Mouse (Mus musculus) limb, embryonic 11.5 days (tissue): ENCODE data around the gene Rab5c. TPM values are rescaled to one million over a fixed set of nuclear protein-coding genes. Genes with fewer than 3 reads are reported as not detected.
A peak's percentile ranks its signal among the peaks of the same experiment; 100 is the strongest.

ENCODE experiments used
- ATAC-seq: fragments of 200-750 bp; cut with Nextera tagmentation; 2 replicates; pipeline ENCODE4 v1.8.0; 2017; ENCODE audit warnings: low read depth; ENCODE audit not compliant: insufficient number of reproducible peaks, low FRiP score, low TSS enrichment
- DNase-seq: peaks from one replicate; pipeline ENCODE4 v3.0.0-alpha.2; 2015; ENCODE audit warnings: low spot score
- H3K27ac ChIP-seq: fragments of 300-500 bp; sonication (generic); replicated peaks from 2 replicates; pipeline ENCODE4 v1.5.1; 2014; ENCODE audit warnings: low read depth, mild to moderate bottlenecking, low read length
- H3K27me3 ChIP-seq: fragments of 300-500 bp; sonication (generic); 2 replicates; pipeline ENCODE4 v1.6.1; 2014; ENCODE audit warnings: mild to moderate bottlenecking, low read length, mixed read lengths; ENCODE audit not compliant: control insufficient read depth, insufficient read depth
- H3K36me3 ChIP-seq: fragments of 300-500 bp; sonication (generic); 2 replicates; pipeline ENCODE4 v1.6.1; 2014; ENCODE audit warnings: mild to moderate bottlenecking, low read length, moderate library complexity, mixed read lengths; ENCODE audit not compliant: control insufficient read depth, insufficient read depth
- H3K4me1 ChIP-seq: fragments of 300-500 bp; sonication (generic); 2 replicates; pipeline ENCODE4 v1.6.1; 2014; ENCODE audit warnings: low read length, mixed read lengths; ENCODE audit not compliant: control insufficient read depth, insufficient read depth
- H3K4me2 ChIP-seq: fragments of 300-500 bp; sonication (generic); 2 replicates; pipeline ENCODE4 v1.6.1; 2014; ENCODE audit warnings: low read depth, mild to moderate bottlenecking, moderate library complexity; ENCODE audit not compliant: severe bottlenecking
- H3K4me3 ChIP-seq: fragments of 300-500 bp; sonication (generic); 2 replicates; pipeline ENCODE4 v1.5.1; 2014; ENCODE audit warnings: low read depth, low read length
- H3K9ac ChIP-seq: fragments of 300-500 bp; sonication (generic); 2 replicates; pipeline ENCODE4 v1.6.1; 2014; ENCODE audit warnings: mild to moderate bottlenecking, low read length
- H3K9me3 ChIP-seq: fragments of 300-500 bp; sonication (generic); 2 replicates; pipeline ENCODE4 v1.6.1; 2016; ENCODE audit warnings: low read length; ENCODE audit not compliant: control insufficient read depth
- WGBS: fragments of 180-500 bp; shearing (Covaris S2); extraction: QIAGEN DNeasy Blood & Tissue Kit; methylation state at CpG from one replicate; pipeline ENCODE4 v1.1.7; 2014; 5-methylcytosine and 5-hydroxymethylcytosine counted together
- polyA plus RNA-seq: library from polyadenylated mRNA; unstranded; fragments of >200 nt; fragmentation: Nextera tagmentation; extraction: Ambion mirVana; gene quantifications from 2 replicates; pipeline ENCODE4 v1.2.1, GENCODE M21; 2014

The Rab5c gene
- polyA plus RNA-seq, 1 experiment from 2014 or later = 68.7 TPM

DNA sequence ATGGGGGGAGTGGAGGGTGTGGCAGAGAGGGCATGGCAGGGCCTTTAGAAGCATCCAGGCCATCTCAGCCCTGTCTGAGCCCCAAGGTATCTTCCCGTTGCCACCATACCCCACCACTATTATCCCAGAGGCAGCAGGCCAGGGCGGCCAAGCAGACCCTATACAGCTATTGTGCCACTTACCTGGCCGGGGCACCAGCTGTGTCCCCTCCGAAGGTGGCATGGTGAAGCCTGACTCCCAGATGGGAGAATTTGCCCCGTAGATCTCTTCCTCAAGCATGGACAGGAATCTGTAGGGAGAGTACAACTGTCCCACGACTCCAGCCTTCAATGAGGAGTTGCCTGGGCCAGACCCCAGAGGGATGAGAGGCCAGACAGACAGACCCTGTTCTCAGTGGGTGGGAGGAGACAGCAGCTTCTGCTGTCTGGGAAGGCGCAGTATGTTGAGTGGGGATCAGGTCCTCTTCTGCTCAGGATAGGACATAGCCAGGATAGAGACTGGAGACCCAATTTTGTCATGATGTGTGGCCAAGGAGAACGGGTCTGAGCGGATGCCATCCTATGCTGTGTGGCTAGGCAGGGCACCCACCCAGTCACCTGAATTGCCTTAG lies 28.7 kb downstream of the Rab5c start:
- no peaks in the 10 kb centered on the region for H3K9me3 ChIP-seq
- H3K36me3 ChIP-seq = peaks cover 12% of the 10 kb centered on the region; the same call in 1 of the 2 replicates
- H3K27me3 ChIP-seq = no peaks in the 10 kb centered on the region
- no peak overlapping the region for H3K9ac ChIP-seq
- ATAC-seq (no peak), DNase-seq (no peak)
- H3K4me1 ChIP-seq = peaks cover 17% of the 10 kb centered on the region
- no peak overlapping the region for H3K4me3 ChIP-seq
- 91% methylated on average over 9 of the region's 9 CpGs for WGBS
- H3K27ac ChIP-seq = no peak overlapping the region
- no peak overlapping the region for H3K4me2 ChIP-seq

GRCm38 (mm10) chr11:100705095-100705747 lies 32.8 kb downstream of the Rab5c start:
- Histone ChIP-seq H3K9me3 (no peaks in the 10 kb centered on the region), H3K27me3 (no peaks in the 10 kb centered on the region), H3K4me3 (no peak overlapping the region), H3K27ac (no peak overlapping the region), H3K4me1 (no peaks in the 10 kb centered on the region), H3K9ac (no peak overlapping the region), H3K4me2 (no peak overlapping the region), H3K36me3 (peaks cover 12% of the 10 kb centered on the region; the same call in 1 of the 2 replicates)
- DNase-seq (no peak), ATAC-seq (no peak)
- WGBS = 94% methylated on average over 23 of the region's 23 CpGs

DNA sequence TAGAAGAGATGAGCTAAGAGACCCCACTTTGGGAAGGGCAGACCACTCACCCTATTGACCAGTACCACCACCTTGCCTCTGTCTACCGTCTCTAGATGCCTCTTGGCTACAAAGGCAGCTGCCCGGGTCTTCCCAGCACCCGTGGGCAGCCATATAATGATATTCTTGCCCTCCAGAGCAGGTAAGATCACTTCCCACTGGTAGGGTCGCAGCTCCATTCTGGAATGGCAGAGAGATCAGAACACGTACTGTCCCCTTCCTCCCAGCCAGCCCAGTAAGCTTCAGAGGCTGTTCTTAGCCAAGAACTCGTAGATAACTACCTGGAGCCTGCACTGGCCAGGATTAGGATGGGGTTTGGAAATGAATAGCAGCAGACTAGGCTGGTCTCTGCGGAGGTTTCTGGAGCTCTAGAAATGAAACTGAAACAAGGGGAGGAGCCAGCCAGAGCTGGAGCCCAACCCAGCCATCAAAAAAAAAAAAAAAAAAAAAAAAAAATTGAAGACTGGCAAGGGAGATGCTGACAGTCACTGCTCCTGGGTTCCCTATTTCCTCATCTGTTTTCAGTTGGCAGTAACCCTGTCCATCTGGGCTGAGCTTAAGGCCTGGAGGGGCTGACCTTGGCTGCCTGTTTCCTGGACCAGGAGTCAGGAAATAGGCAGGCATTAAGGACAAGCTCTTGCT lies 34.0 kb downstream of the Rab5c start, which contains the start of gene Dhx58:
Gene Dhx58, minus strand, starts transcription at position 421 of the 681 bp plus-strand sequence.
- Histone ChIP-seq H3K36me3 (peaks cover 9% of the 10 kb centered on the region; the same call in 1 of the 2 replicates), H3K4me3 (no peak within 1 kb of the TSS), H3K4me2 (no peak within 1 kb of the TSS), H3K4me1 (no peaks in the 10 kb centered on the region), H3K27ac (no peak within 1 kb of the TSS), H3K27me3 (no peaks in the 10 kb centered on the region), H3K9me3 (no peaks in the 10 kb centered on the region), H3K9ac (no peak within 1 kb of the TSS)
- no peak for ATAC-seq
- 67% methylated on average over 7 of the region's 7 CpGs for WGBS
- DNase-seq = no peak

- DNase-seq (no peak), ATAC-seq (no peak)
- Histone ChIP-seq H3K9me3 (no peaks in the 10 kb centered on the region), H3K4me3 (no peak overlapping the region), H3K36me3 (peaks cover 6% of the 10 kb centered on the region; the same call in 1 of the 2 replicates), H3K4me2 (no peak overlapping the region), H3K9ac (no peak overlapping the region), H3K27me3 (no peaks in the 10 kb centered on the region), H3K4me1 (no peaks in the 10 kb centered on the region), H3K27ac (no peak overlapping the region)
- 69% methylated on average over 11 of the region's 11 CpGs for WGBS
Measured at GRCm38 (mm10) chr11:100703366-100703765, 34.6 kb downstream of the Rab5c start.

GRCm38 (mm10) chr11:100702906-100703305 lies 35.1 kb downstream of the Rab5c start:
- H3K9ac ChIP-seq = no peak overlapping the region
- H3K4me3 ChIP-seq = no peak overlapping the region
- no peak overlapping the region for H3K27ac ChIP-seq
- H3K9me3 ChIP-seq = no peaks in the 10 kb centered on the region
- H3K27me3 ChIP-seq = no peaks in the 10 kb centered on the region
- no peak for ATAC-seq
- WGBS = 44% methylated on average over 7 of the region's 7 CpGs
- no peak overlapping the region for H3K4me2 ChIP-seq
- DNase-seq = no peak
- H3K4me1 ChIP-seq = no peaks in the 10 kb centered on the region
- peaks cover 3% of the 10 kb centered on the region; the same call in 1 of the 2 replicates for H3K36me3 ChIP-seq

DNA sequence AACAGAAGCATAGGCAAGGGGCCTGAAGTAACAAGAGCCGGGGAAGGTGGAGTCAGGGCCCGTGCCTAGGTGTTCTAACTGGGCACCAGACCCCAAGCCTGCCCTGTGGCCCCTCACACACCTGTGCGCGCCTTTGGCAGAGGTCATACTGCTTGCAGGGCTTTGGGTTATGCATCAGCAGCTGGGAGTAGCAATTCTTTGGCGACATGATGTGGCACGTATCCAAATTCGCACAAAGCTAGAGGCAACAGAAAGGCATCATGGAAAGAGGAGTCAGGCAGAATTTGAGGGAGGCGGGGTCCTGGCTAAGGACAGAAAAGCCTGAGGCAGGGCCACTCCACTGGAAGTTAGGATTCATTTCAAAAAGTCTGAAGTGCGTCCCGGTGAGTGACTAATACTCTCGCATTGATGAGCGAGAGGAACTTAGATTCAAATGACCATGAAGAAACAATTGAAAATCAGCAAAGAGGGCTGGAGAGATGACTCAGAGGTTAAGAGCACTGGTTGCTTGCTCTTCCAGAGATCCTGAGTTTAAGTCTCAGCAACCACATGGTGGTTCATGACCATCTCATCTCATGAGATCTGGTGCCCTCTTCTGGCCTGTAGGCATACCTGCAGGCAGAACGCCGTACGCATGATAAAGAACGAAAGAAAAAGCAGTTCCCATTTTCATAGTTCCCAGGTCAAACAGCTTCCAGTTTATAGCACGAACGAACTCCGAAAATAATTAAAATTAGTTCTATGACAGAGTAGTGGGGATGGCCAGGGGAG lies 35.7 kb downstream of the Rab5c start:
- H3K4me1 ChIP-seq = no peaks in the 10 kb centered on the region
- no peak overlapping the region for H3K9ac ChIP-seq
- H3K9me3 ChIP-seq = no peaks in the 10 kb centered on the region
- H3K36me3 ChIP-seq = peaks cover 3% of the 10 kb centered on the region; the same call in 1 of the 2 replicates
- no peak overlapping the region for H3K27ac ChIP-seq
- H3K4me2 ChIP-seq = no peak overlapping the region
- no peak overlapping the region for H3K4me3 ChIP-seq
- H3K27me3 ChIP-seq = no peaks in the 10 kb centered on the region
- WGBS = 37% methylated on average over 19 of the region's 19 CpGs
- DNase-seq = peak; percentile 78
- no peak for ATAC-seq

- no peaks in the 10 kb centered on the region for H3K27me3 ChIP-seq
- no peak overlapping the region for H3K9ac ChIP-seq
- ATAC-seq (no peak), DNase-seq (peak; percentile 65)
- no peak overlapping the region for H3K27ac ChIP-seq
- peak overlapping the region; percentile 34; the same call in 1 of the 2 replicates for H3K4me2 ChIP-seq
- WGBS = under 1% methylated on average over 14 of the region's 14 CpGs
- H3K4me3 ChIP-seq = 0 out of 2 replicates have a peak overlapping the region, but pooled peaks have one; percentile 4
- peaks cover 3% of the 10 kb centered on the region; the same call in 1 of the 2 replicates for H3K36me3 ChIP-seq
- H3K9me3 ChIP-seq = no peaks in the 10 kb centered on the region
- no peaks in the 10 kb centered on the region for H3K4me1 ChIP-seq
Measured at GRCm38 (mm10) chr11:100701301-100701700, 36.7 kb downstream of the Rab5c start.

- Histone ChIP-seq H3K9me3 (no peaks in the 10 kb centered on the region), H3K4me3 (no peak overlapping the region), H3K4me2 (peak overlapping the region; percentile 34; the same call in 1 of the 2 replicates), H3K36me3 (peaks cover 3% of the 10 kb centered on the region; the same call in 1 of the 2 replicates), H3K4me1 (no peaks in the 10 kb centered on the region), H3K27me3 (no peaks in the 10 kb centered on the region), H3K9ac (no peak overlapping the region), H3K27ac (no peak overlapping the region)
- 73% methylated on average over 3 of the region's 3 CpGs for WGBS
- DNase-seq (no peak), ATAC-seq (no peak)
Measured at GRCm38 (mm10) chr11:100700710-100701109, 37.3 kb downstream of the Rab5c start.
